Mouse (Mus musculus): ENCODE data around the gene Atp2b4.
"Not testable (repeated sequence)": the region's sequence is repeated elsewhere in the genome, so short reads cannot be mapped to it uniquely, and the experiment has no call there.

Atp2b4 gene

GRCm38 (mm10) chr1:133751621-133752020, 49.2 kb downstream of the Atp2b4 start:
- no peak for DNase-seq (ENCODE audit: low spot score in 2 of 2)

- DNase-seq (ENCODE audit: low spot score in 2 of 2) = no peak
These were observed 50.9 kb downstream of the Atp2b4 start for GRCm38 (mm10) chr1:133749954-133750353.

GRCm38 (mm10) chr1:133745078-133745495, 55.8 kb downstream of the Atp2b4 start:
- DNase-seq (ENCODE audit: low spot score in 2 of 2) = no peak

GRCm38 (mm10) chr1:133744609-133745008, 56.2 kb downstream of the Atp2b4 start:
- peak; percentile 84 for DNase-seq (ENCODE audit: low spot score in 2 of 2)

- DNase-seq (ENCODE audit: low spot score in 2 of 2) = no peak
These were observed 58.3 kb downstream of the Atp2b4 start for GRCm38 (mm10) chr1:133742517-133742916.

GRCm38 (mm10) chr1:133741881-133742434, 58.9 kb downstream of the Atp2b4 start:
- DNase-seq (ENCODE audit: low spot score in 2 of 2) = peak; percentile 33 to 58

GRCm38 (mm10) chr1:133741171-133741570, 59.7 kb downstream of the Atp2b4 start:
- no peak for DNase-seq (ENCODE audit: low spot score in 2 of 2)

- no peak for DNase-seq (ENCODE audit: low spot score in 2 of 2)
These were observed 64.2 kb downstream of the Atp2b4 start for GRCm38 (mm10) chr1:133736664-133737063.

GRCm38 (mm10) chr1:133735995-133736652, 64.7 kb downstream of the Atp2b4 start:
- DNase-seq (ENCODE audit: low spot score in 2 of 2) = peak; percentile 31 to 46

GRCm38 (mm10) chr1:133732814-133733213, 68.0 kb downstream of the Atp2b4 start:
- no peak for DNase-seq (ENCODE audit: low spot score in 2 of 2)

- DNase-seq (ENCODE audit: low spot score in 2 of 2) = no peak
These were observed 72.5 kb downstream of the Atp2b4 start for GRCm38 (mm10) chr1:133728339-133728738.

GRCm38 (mm10) chr1:133720342-133720741, 80.5 kb downstream of the Atp2b4 start:
- no peak for DNase-seq (ENCODE audit: low spot score in 2 of 2)

- DNase-seq (ENCODE audit: low spot score in 2 of 2) = no peak
These were observed 82.1 kb downstream of the Atp2b4 start for GRCm38 (mm10) chr1:133718786-133719185.

- DNase-seq (ENCODE audit: low spot score in 2 of 2) = no peak
These were observed 82.5 kb downstream of the Atp2b4 start for GRCm38 (mm10) chr1:133718296-133718695.

GRCm38 (mm10) chr1:133716464-133716863, 84.4 kb downstream of the Atp2b4 start:
- DNase-seq (ENCODE audit: low spot score in 2 of 2) = no peak

- no peak for DNase-seq (ENCODE audit: low spot score in 2 of 2)
These were observed 85.7 kb downstream of the Atp2b4 start for GRCm38 (mm10) chr1:133715191-133715590.

GRCm38 (mm10) chr1:133713009-133713370, 87.9 kb downstream of the Atp2b4 start:
- DNase-seq (ENCODE audit: low spot score in 2 of 2) = no peak

GRCm38 (mm10) chr1:133712288-133713008, 88.4 kb downstream of the Atp2b4 start:
- DNase-seq (ENCODE audit: low spot score in 2 of 2) = no peak

GRCm38 (mm10) chr1:133711376-133711775, 89.5 kb downstream of the Atp2b4 start:
- DNase-seq (ENCODE audit: low spot score in 2 of 2) = no peak

GRCm38 (mm10) chr1:133710895-133711294, 89.9 kb downstream of the Atp2b4 start:
- peak in 1 of 2 experiments; percentile 11 for DNase-seq (ENCODE audit: low spot score in 2 of 2)

- no peak for DNase-seq (ENCODE audit: low spot score in 2 of 2)
These were observed 91.5 kb downstream of the Atp2b4 start for GRCm38 (mm10) chr1:133709292-133709691.

GRCm38 (mm10) chr1:133701824-133702223, 99.0 kb downstream of the Atp2b4 start:
- not testable (repeated sequence) for DNase-seq (ENCODE audit: low spot score in 2 of 2)
